Mouse (Mus musculus): Measurements from ENCODE around the gene Myo16. TPM values are rescaled to one million over a fixed set of nuclear protein-coding genes. Genes with fewer than 3 reads are reported as not detected.

The Myo16 gene
- polyA plus RNA-seq, 1 experiment, result not detected

- no peak overlapping the region for H3K4me3 ChIP-seq (replicated peaks)
- H3K36me3 ChIP-seq (replicated peaks; ENCODE audit: low read length), result no peaks in the 10 kb centered on the region
- H3K9me3 ChIP-seq, result no peaks in the 10 kb centered on the region
- 0 out of 2 replicates have a peak, but pooled peaks cover 3% of the 10 kb centered on the region for H3K4me1 ChIP-seq
- peaks cover 2% of the 10 kb centered on the region for H3K27me3 ChIP-seq (replicated peaks)
- TF ChIP-seq GATA1 (IDR thresholded peaks at IDR 0.05; ENCODE audit: borderline replicate concordance, low read length) (no peak), FLI1 (IDR thresholded peaks at IDR 0.05; ENCODE audit: low read length) (no peak)
Observed at GRCm38 (mm10) chr8:10472371-10472770, 318.7 kb downstream of the Myo16 start.

GRCm38 (mm10) chr8:10474446-10474845, 320.7 kb downstream of the Myo16 start:
- H3K36me3 ChIP-seq (replicated peaks; ENCODE audit: low read length), result no peaks in the 10 kb centered on the region
- no peaks in the 10 kb centered on the region for H3K9me3 ChIP-seq
- peaks cover 2% of the 10 kb centered on the region for H3K27me3 ChIP-seq (replicated peaks)
- no peak for TF ChIP-seq FLI1 (IDR thresholded peaks at IDR 0.05; ENCODE audit: low read length)
- TF ChIP-seq GATA1 (IDR thresholded peaks at IDR 0.05; ENCODE audit: borderline replicate concordance, low read length), result no peak
- no peak overlapping the region for H3K4me3 ChIP-seq (replicated peaks)
- no peaks in the 10 kb centered on the region for H3K4me1 ChIP-seq

GRCm38 (mm10) chr8:10479059-10479458, 325.3 kb downstream of the Myo16 start:
- Histone ChIP-seq H3K36me3 (replicated peaks; ENCODE audit: low read length) (no peaks in the 10 kb centered on the region), H3K4me1 (no peaks in the 10 kb centered on the region; the same call in 1 of the 2 replicates), H3K27me3 (replicated peaks) (peaks cover 2% of the 10 kb centered on the region), H3K4me3 (replicated peaks) (no peak overlapping the region), H3K9me3 (no peaks in the 10 kb centered on the region)
- TF ChIP-seq GATA1 (IDR thresholded peaks at IDR 0.05; ENCODE audit: borderline replicate concordance, low read length) (no peak), FLI1 (IDR thresholded peaks at IDR 0.05; ENCODE audit: low read length) (no peak)

GRCm38 (mm10) chr8:10480850-10481249, 327.1 kb downstream of the Myo16 start:
- no peak overlapping the region for H3K4me3 ChIP-seq (replicated peaks)

GRCm38 (mm10) chr8:10482064-10482463, 328.4 kb downstream of the Myo16 start:
- no peaks in the 10 kb centered on the region for H3K9me3 ChIP-seq
- no peaks in the 10 kb centered on the region; the same call in 1 of the 2 replicates for H3K4me1 ChIP-seq
- H3K36me3 ChIP-seq (replicated peaks; ENCODE audit: low read length), result no peaks in the 10 kb centered on the region
- H3K4me3 ChIP-seq (replicated peaks), result no peak overlapping the region
- TF ChIP-seq FLI1 (IDR thresholded peaks at IDR 0.05; ENCODE audit: low read length), result no peak
- no peak for TF ChIP-seq GATA1 (IDR thresholded peaks at IDR 0.05; ENCODE audit: borderline replicate concordance, low read length)
- no peaks in the 10 kb centered on the region for H3K27me3 ChIP-seq (replicated peaks)

More at GRCm38 (mm10) chr8:10480850-10481249, 327.1 kb downstream of the Myo16 start:
- no peak for TF ChIP-seq FLI1 (IDR thresholded peaks at IDR 0.05; ENCODE audit: low read length)
- no peak for TF ChIP-seq GATA1 (IDR thresholded peaks at IDR 0.05; ENCODE audit: borderline replicate concordance, low read length)
- H3K9me3 ChIP-seq, result no peaks in the 10 kb centered on the region
- H3K27me3 ChIP-seq (replicated peaks), result peaks cover 2% of the 10 kb centered on the region
- H3K36me3 ChIP-seq (replicated peaks; ENCODE audit: low read length), result no peaks in the 10 kb centered on the region
- H3K4me1 ChIP-seq, result no peaks in the 10 kb centered on the region; the same call in 1 of the 2 replicates

GRCm38 (mm10) chr8:10482880-10483279, 329.2 kb downstream of the Myo16 start:
- no peaks in the 10 kb centered on the region; the same call in 1 of the 2 replicates for H3K4me1 ChIP-seq
- no peak overlapping the region for H3K4me3 ChIP-seq (replicated peaks)
- H3K27me3 ChIP-seq (replicated peaks), result no peaks in the 10 kb centered on the region
- H3K36me3 ChIP-seq (replicated peaks; ENCODE audit: low read length), result no peaks in the 10 kb centered on the region
- TF ChIP-seq GATA1 (IDR thresholded peaks at IDR 0.05; ENCODE audit: borderline replicate concordance, low read length) (no peak), FLI1 (IDR thresholded peaks at IDR 0.05; ENCODE audit: low read length) (no peak)
- H3K9me3 ChIP-seq, result no peaks in the 10 kb centered on the region

- Histone ChIP-seq H3K9me3 (no peaks in the 10 kb centered on the region), H3K4me1 (no peaks in the 10 kb centered on the region; the same call in 1 of the 2 replicates), H3K4me3 (replicated peaks) (no peak overlapping the region), H3K36me3 (replicated peaks; ENCODE audit: low read length) (no peaks in the 10 kb centered on the region), H3K27me3 (replicated peaks) (no peaks in the 10 kb centered on the region)
- TF ChIP-seq FLI1 (IDR thresholded peaks at IDR 0.05; ENCODE audit: low read length) (no peak), GATA1 (IDR thresholded peaks at IDR 0.05; ENCODE audit: borderline replicate concordance, low read length) (no peak)
Observed at GRCm38 (mm10) chr8:10483841-10484240, 330.1 kb downstream of the Myo16 start.

- TF ChIP-seq FLI1 (IDR thresholded peaks at IDR 0.05; ENCODE audit: low read length) (no peak), GATA1 (IDR thresholded peaks at IDR 0.05; ENCODE audit: borderline replicate concordance, low read length) (no peak)
- Histone ChIP-seq H3K27me3 (replicated peaks) (no peaks in the 10 kb centered on the region), H3K36me3 (replicated peaks; ENCODE audit: low read length) (no peaks in the 10 kb centered on the region), H3K4me3 (replicated peaks) (no peak overlapping the region), H3K9me3 (no peaks in the 10 kb centered on the region), H3K4me1 (no peaks in the 10 kb centered on the region)
Observed at GRCm38 (mm10) chr8:10489738-10490419, 336.2 kb downstream of the Myo16 start.

- TF ChIP-seq FLI1 (IDR thresholded peaks at IDR 0.05; ENCODE audit: low read length), result no peak
- TF ChIP-seq GATA1 (IDR thresholded peaks at IDR 0.05; ENCODE audit: borderline replicate concordance, low read length), result no peak
- no peaks in the 10 kb centered on the region for H3K4me1 ChIP-seq
- no peaks in the 10 kb centered on the region for H3K9me3 ChIP-seq
- H3K27me3 ChIP-seq (replicated peaks), result no peaks in the 10 kb centered on the region
- H3K36me3 ChIP-seq (replicated peaks; ENCODE audit: low read length), result no peaks in the 10 kb centered on the region
- H3K4me3 ChIP-seq (replicated peaks), result no peak overlapping the region
Observed at GRCm38 (mm10) chr8:10490420-10490784, 336.7 kb downstream of the Myo16 start.

GRCm38 (mm10) chr8:10490874-10491273, 337.2 kb downstream of the Myo16 start:
- Histone ChIP-seq H3K4me1 (no peaks in the 10 kb centered on the region), H3K4me3 (replicated peaks) (no peak overlapping the region), H3K27me3 (replicated peaks) (no peaks in the 10 kb centered on the region), H3K9me3 (peaks cover under 1% of the 10 kb centered on the region), H3K36me3 (replicated peaks; ENCODE audit: low read length) (no peaks in the 10 kb centered on the region)
- TF ChIP-seq GATA1 (IDR thresholded peaks at IDR 0.05; ENCODE audit: borderline replicate concordance, low read length), result no peak
- no peak for TF ChIP-seq FLI1 (IDR thresholded peaks at IDR 0.05; ENCODE audit: low read length)

Measured in megakaryocyte, embryonic 14.5 days (primary cell).